Mouse (Mus musculus) E14TG2a.4 (cell line): ENCODE results near the gene Mks1.

ENCODE experiments used
- H3K27me3 ChIP-seq: 2 replicates; pipeline ENCODE4 v1.6.1; 2014; ENCODE audit warnings: low read length, control low read depth; ENCODE audit not compliant: insufficient read depth
- H3K36me3 ChIP-seq: 2 replicates; pipeline ENCODE4 v1.6.1; 2014; ENCODE audit warnings: low read length, control low read depth; ENCODE audit not compliant: insufficient read depth
- H3K4me1 ChIP-seq: replicated peaks from 2 replicates; pipeline ENCODE4 v1.6.1; 2014; ENCODE audit warnings: low read depth, low read length, control low read depth
- H3K4me3 ChIP-seq: replicated peaks from 2 replicates; pipeline ENCODE4 v1.5.1; 2014; ENCODE audit warnings: mild to moderate bottlenecking, low read length
- H3K9me3 ChIP-seq: 2 replicates; pipeline ENCODE4 v1.6.1; 2014; ENCODE audit warnings: low read length, control low read depth
- CTCF ChIP-seq: conservative IDR thresholded peaks from 2 replicates; pipeline ENCODE4 v1.5.1; 2014; ENCODE audit warnings: low read length
- NANOG ChIP-seq: IDR thresholded peaks from 2 replicates; pipeline ENCODE4 v1.6.1; 2014; ENCODE audit warnings: borderline replicate concordance, low read length, mixed read lengths
- POU5F1 ChIP-seq: IDR thresholded peaks from 2 replicates; pipeline ENCODE4 v1.6.1; 2014; ENCODE audit warnings: low read length, borderline replicate concordance

Gene Mks1

GRCm38 (mm10) chr11:87884856-87885255 lies 31.8 kb downstream of the Mks1 start:
- peaks cover 8% of the 10 kb centered on the region for H3K4me1 ChIP-seq
- no peak overlapping the region for H3K4me3 ChIP-seq
- no peaks in the 10 kb centered on the region for H3K9me3 ChIP-seq
- peaks cover 13% of the 10 kb centered on the region; the same call in 1 of the 2 replicates for H3K27me3 ChIP-seq
- TF ChIP-seq POU5F1, result no peak
- TF ChIP-seq NANOG, result no peak
- no peak for TF ChIP-seq CTCF
- no peaks in the 10 kb centered on the region for H3K36me3 ChIP-seq

- H3K9me3 ChIP-seq, result no peaks in the 10 kb centered on the region
- H3K36me3 ChIP-seq, result no peaks in the 10 kb centered on the region
- H3K27me3 ChIP-seq, result peaks cover 15% of the 10 kb centered on the region
- no peaks in the 10 kb centered on the region for H3K4me1 ChIP-seq
- no peak within 1 kb of the TSS for H3K4me3 ChIP-seq
- TF ChIP-seq CTCF (no peak), POU5F1 (no peak), NANOG (no peak)
Measured at GRCm38 (mm10) chr11:87892168-87892567, 39.2 kb downstream of the Mks1 start, which contains the start of gene Olfr462. Gene Olfr462, minus strand, starts transcription at chr11:87892268.

GRCm38 (mm10) chr11:87897287-87897686 lies 44.3 kb downstream of the Mks1 start, which contains the start of gene Olfr463:
Gene Olfr463, minus strand, starts transcription at chr11:87897387.
- TF ChIP-seq CTCF (no peak), POU5F1 (no peak), NANOG (no peak)
- Histone ChIP-seq H3K9me3 (no peaks in the 10 kb centered on the region), H3K27me3 (peaks cover 35% of the 10 kb centered on the region), H3K36me3 (no peaks in the 10 kb centered on the region), H3K4me3 (no peak within 1 kb of the TSS), H3K4me1 (no peaks in the 10 kb centered on the region)

GRCm38 (mm10) chr11:87904331-87904730 lies 51.3 kb downstream of the Mks1 start:
- TF ChIP-seq POU5F1, result no peak
- TF ChIP-seq CTCF, result no peak
- no peak for TF ChIP-seq NANOG
- peaks cover 16% of the 10 kb centered on the region for H3K27me3 ChIP-seq
- H3K9me3 ChIP-seq, result no peaks in the 10 kb centered on the region
- no peak overlapping the region for H3K4me3 ChIP-seq
- H3K4me1 ChIP-seq, result no peaks in the 10 kb centered on the region
- no peaks in the 10 kb centered on the region for H3K36me3 ChIP-seq
